Mouse (Mus musculus) lung, postnatal 36 days (tissue): ENCODE measurements around the gene Ring1.

ENCODE experiments used
- DNase-seq: peaks from one replicate; pipeline ENCODE4 v3.0.0; 2022; ENCODE audit warnings: mixed read lengths

The Ring1 gene

GRCm38 (mm10) chr17:34024317-34024821 is at the start of gene Ring1:
Gene Ring1, minus strand, starts transcription at chr17:34024680.
- DNase-seq, result peak; percentile 86

- peak; percentile 13 for DNase-seq
Observed at GRCm38 (mm10) chr17:34072091-34072490, 47.6 kb upstream of the Ring1 start.

GRCm38 (mm10) chr17:34068864-34069263 is 44.4 kb upstream of the Ring1 start:
- DNase-seq, result no peak

- DNase-seq, result no peak
Observed at GRCm38 (mm10) chr17:34057224-34057623, 32.7 kb upstream of the Ring1 start.

GRCm38 (mm10) chr17:34047404-34048050 is 23.0 kb upstream of the Ring1 start:
- DNase-seq, result no peak

GRCm38 (mm10) chr17:34045941-34046340 is 21.5 kb upstream of the Ring1 start:
- DNase-seq, result no peak

- no peak for DNase-seq
Observed at GRCm38 (mm10) chr17:34039562-34040450, 15.3 kb upstream of the Ring1 start.

GRCm38 (mm10) chr17:34038878-34039561 is 14.5 kb upstream of the Ring1 start, which contains the start of gene Col11a2:
Gene Col11a2, plus strand, starts transcription at chr17:34039437.
- DNase-seq, result no peak

- DNase-seq, result no peak
Observed at GRCm38 (mm10) chr17:34038440-34038839, 14.0 kb upstream of the Ring1 start.

- no peak for DNase-seq
Observed at GRCm38 (mm10) chr17:34037241-34037640, 12.8 kb upstream of the Ring1 start.

GRCm38 (mm10) chr17:34036647-34037046 is 12.2 kb upstream of the Ring1 start:
- no peak for DNase-seq

GRCm38 (mm10) chr17:34035517-34035916 is 11.0 kb upstream of the Ring1 start:
- no peak for DNase-seq

GRCm38 (mm10) chr17:34034064-34034463 is 9.6 kb upstream of the Ring1 start:
- peak; percentile 71 for DNase-seq

GRCm38 (mm10) chr17:34033441-34033840 is 9.0 kb upstream of the Ring1 start:
- DNase-seq, result no peak

- DNase-seq, result no peak
Observed at GRCm38 (mm10) chr17:34032806-34033205, 8.3 kb upstream of the Ring1 start.

- DNase-seq, result peak; percentile 67
Observed at GRCm38 (mm10) chr17:34032174-34032632, 7.7 kb upstream of the Ring1 start.

GRCm38 (mm10) chr17:34031465-34032173 is 7.1 kb upstream of the Ring1 start, which contains the start of the genes Slc39a7 and Rxrb:
Gene Slc39a7, minus strand, starts transcription at chr17:34031682.
Gene Rxrb, plus strand, starts transcription at chr17:34031812.
- peak; percentile 97 for DNase-seq

- DNase-seq, result no peak
Observed at GRCm38 (mm10) chr17:34030861-34031326, 6.4 kb upstream of the Ring1 start.

- DNase-seq, result no peak
Observed at GRCm38 (mm10) chr17:34029890-34030595, 5.6 kb upstream of the Ring1 start.

GRCm38 (mm10) chr17:34029150-34029889 is 4.8 kb upstream of the Ring1 start:
- DNase-seq, result no peak
